Mouse (Mus musculus): Measurements from ENCODE around the gene Marveld2.

DNA sequence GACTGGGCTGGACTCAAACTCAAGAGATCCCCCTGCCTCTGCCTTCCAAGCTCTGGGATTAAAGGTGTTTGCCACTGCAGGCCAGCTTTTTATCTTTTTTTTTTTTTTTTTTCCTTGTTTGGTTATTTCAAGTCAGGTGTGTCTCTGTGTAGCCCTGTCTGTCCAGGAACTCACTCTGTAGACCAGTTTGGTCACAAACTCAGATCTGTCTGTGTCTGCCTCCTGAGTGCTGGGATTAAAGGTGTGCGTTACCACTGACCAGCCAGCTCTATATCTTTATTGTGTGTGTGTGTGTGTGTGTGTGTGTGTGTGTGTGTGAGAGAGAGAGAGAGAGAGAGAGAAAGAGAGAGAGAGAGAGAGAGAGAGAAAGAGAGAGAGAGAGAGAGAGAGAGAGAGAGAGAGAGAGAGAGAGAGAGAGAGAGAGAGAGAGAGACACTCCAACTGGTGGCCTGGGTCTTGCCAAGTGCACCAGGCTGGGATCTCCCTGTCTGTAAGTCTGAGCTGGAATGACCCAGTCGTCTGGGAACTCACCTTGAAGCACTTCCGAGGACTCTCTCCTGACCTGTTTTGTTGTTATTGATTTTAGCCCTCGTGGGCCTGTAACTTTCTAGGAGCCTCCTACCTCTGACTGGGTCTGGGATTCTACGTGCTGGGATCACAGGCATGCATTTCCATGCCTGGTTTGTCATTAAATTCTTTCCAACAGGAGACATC is 21.8 kb downstream of the Marveld2 start:
- TF ChIP-seq CTCF (IDR thresholded peaks at IDR 0.05; ENCODE audit: extremely low read depth, insufficient read depth, low read length) (no peak), POLR2A (IDR thresholded peaks at IDR 0.05; ENCODE audit: extremely low read depth, insufficient read depth, low read length) (no peak)

All from cortical plate, adult 2 months (tissue).